In genomic region chr5:117717120-117717519, GRCm38 (mm10) we compare ENCODE assay signal across 18 mouse cellular contexts.
"Had no signal": no experiment of that assay in that cellular context is flagged by ENCODE, and none has a peak within 500 bp of the region (broad histone marks: within the 10 kb centered on the region; RNA-seq: fewer than 3 reads in every experiment).

No protein-coding gene starts in this region.

- H3K4me3 ChIP-seq: kidney, embryonic 15.5 days; left cerebral cortex, adult 2 months; liver, embryonic 13.5 days; stomach, embryonic 15.5 days had no signal

- DNase-seq: kidney, postnatal 10 days; kidney, postnatal 36 days; layer of hippocampus, postnatal 36 days; liver, embryonic 13.5 days; lung, adult 2 months; lung, postnatal 14 days; lung, postnatal 4 days; midbrain, embryonic 14.5 days; retina, postnatal 1 day; right cerebral cortex, postnatal 25 days; spleen, adult 18-20 months; thymus, adult 18-20 months; thymus, postnatal 14 days; thymus, postnatal 4 days had no signal

- H3K9me3 ChIP-seq: kidney, embryonic 15.5 days; liver, embryonic 13.5 days; stomach, embryonic 15.5 days had no signal

- H3K27me3 ChIP-seq: liver, embryonic 13.5 days; stomach, embryonic 15.5 days had no signal

- H3K27ac ChIP-seq: kidney, embryonic 15.5 days; left cerebral cortex, adult 2 months; liver, embryonic 13.5 days; stomach, embryonic 15.5 days had no signal

- H3K36me3 ChIP-seq: kidney, embryonic 15.5 days; liver, embryonic 13.5 days; stomach, embryonic 15.5 days had no signal

- H3K4me2 ChIP-seq: kidney, embryonic 15.5 days; liver, embryonic 13.5 days; midbrain, embryonic 11.5 days; stomach, embryonic 15.5 days had no signal

- H3K9ac ChIP-seq: kidney, embryonic 15.5 days; liver, embryonic 13.5 days; stomach, embryonic 15.5 days had no signal

- H3K4me1 ChIP-seq: kidney, embryonic 15.5 days; liver, embryonic 13.5 days; stomach, embryonic 15.5 days had no signal
